Mouse (Mus musculus): ENCODE data around the gene Setd1b.

DNA sequence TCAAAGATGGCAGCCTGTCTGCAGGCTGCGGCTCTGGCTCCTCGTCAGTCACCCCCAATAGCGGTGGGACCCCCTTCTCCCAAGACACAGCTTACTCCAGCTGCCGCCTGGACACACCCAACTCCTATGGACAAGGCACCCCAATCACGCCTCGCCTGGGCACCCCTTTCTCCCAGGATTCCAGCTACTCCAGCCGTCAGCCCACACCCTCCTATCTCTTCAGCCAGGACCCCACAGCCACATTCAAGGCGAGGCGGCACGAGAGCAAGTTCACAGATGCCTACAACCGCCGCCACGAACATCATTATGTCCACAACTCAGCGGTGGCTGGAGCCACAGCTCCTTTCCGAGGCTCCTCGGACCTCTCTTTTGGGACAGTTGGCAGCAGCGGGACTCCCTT, 5.6 kb downstream of the Setd1b start:
- no peak for TF ChIP-seq POLR2A (IDR thresholded peaks at IDR 0.05; ENCODE audit: extremely low read depth, insufficient read depth, low read length)
- TF ChIP-seq CTCF (IDR thresholded peaks at IDR 0.05; ENCODE audit: low read depth, low read length) = no peak
